Comparison of ENCODE assay signal across 9 mouse cellular contexts in the genomic region with DNA sequence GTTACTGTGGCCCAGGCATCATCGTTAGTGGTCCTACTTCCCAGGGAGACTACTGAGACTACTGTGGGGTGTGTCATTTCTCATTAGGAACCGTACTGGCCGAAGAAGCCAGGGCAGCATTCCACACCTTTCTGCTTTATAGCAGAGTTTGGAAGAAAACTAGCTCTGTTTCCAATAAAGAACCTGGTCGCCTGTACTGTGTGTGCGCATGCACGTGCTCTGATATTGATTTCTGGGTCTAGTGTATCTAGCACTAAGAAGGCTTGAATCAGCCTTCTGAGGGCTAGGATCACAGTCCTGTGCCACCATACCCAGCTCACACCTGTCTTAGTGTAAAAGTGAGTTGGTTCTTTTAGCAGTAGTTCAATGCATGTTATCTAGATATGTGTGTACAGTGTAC. TPM values are rescaled to one million over a fixed set of nuclear protein-coding genes. Genes with fewer than 3 reads are reported as not detected.
DNase-seq lines count a peak whose midpoint lies in the region; ATAC-seq and TF ChIP-seq lines count a peak whose summit lies in the region.
"Had no signal": no experiment of that assay in that cellular context is flagged by ENCODE, and none has a peak within 500 bp of the region (broad histone marks: within the 10 kb centered on the region; RNA-seq: fewer than 3 reads in every experiment).

No protein-coding gene starts in this region.

- H3K27ac ChIP-seq in kidney, adult 2 months (ENCODE audit: insufficient read depth, low read depth, low read length), result no peak overlapping the region
- H3K27ac ChIP-seq in embryonic facial prominence, embryonic 10.5 days (replicated peaks), result no peak overlapping the region; the same call in 1 of the 2 replicates
- H3K27ac ChIP-seq in hindbrain, embryonic 16.5 days (ENCODE audit: low read depth, low read length), result no peak overlapping the region
- H3K27ac ChIP-seq in midbrain, embryonic 15.5 days, result no peak overlapping the region

- H3K4me2 ChIP-seq in hindbrain, embryonic 16.5 days (ENCODE audit: low read length), result peak overlapping the region; percentile 97
- H3K4me2 ChIP-seq in midbrain, embryonic 15.5 days, result peak overlapping the region; percentile 89

- no peak for DNase-seq in kidney, adult 2 months
- DNase-seq in kidney, postnatal 36 days, result no peak
- no peak for DNase-seq in embryonic facial prominence, embryonic 10.5 days (ENCODE audit: low spot score)
- DNase-seq in thymus, postnatal 25 days, result no peak
- no peak for DNase-seq in cerebellum, adult 9-11 months
- no peak for DNase-seq in testis, postnatal 10 days (ENCODE audit: low spot score)
- DNase-seq: left cerebral cortex, postnatal 4 days had no signal

- H3K4me3 ChIP-seq in kidney, adult 2 months (ENCODE audit: insufficient read depth, low read depth, low read length), result peak overlapping the region; percentile 81
- peak overlapping the region; percentile 89 for H3K4me3 ChIP-seq in embryonic facial prominence, embryonic 10.5 days
- H3K4me3 ChIP-seq in hindbrain, embryonic 16.5 days (ENCODE audit: low read length), result peak overlapping the region; percentile 96
- H3K4me3 ChIP-seq in midbrain, embryonic 15.5 days, result peak overlapping the region; percentile 76

- H3K27me3 ChIP-seq in kidney, adult 2 months (replicated peaks; ENCODE audit: control insufficient read depth, insufficient read depth, low read length), result no peaks in the 10 kb centered on the region
- no peaks in the 10 kb centered on the region for H3K27me3 ChIP-seq in embryonic facial prominence, embryonic 10.5 days (replicated peaks; ENCODE audit: low read depth, poor library complexity, severe bottlenecking)
- no peaks in the 10 kb centered on the region for H3K27me3 ChIP-seq in hindbrain, embryonic 16.5 days (replicated peaks; ENCODE audit: control insufficient read depth, insufficient read depth, low read length)
- H3K27me3 ChIP-seq in midbrain, embryonic 15.5 days (replicated peaks), result no peaks in the 10 kb centered on the region

- WGBS in kidney, adult 2 months, result 47% methylated on average over 6 of the region's 6 CpGs
- WGBS in embryonic facial prominence, embryonic 10.5 days, result 75% methylated on average over 6 of the region's 6 CpGs
- 76% methylated on average over 6 of the region's 6 CpGs for WGBS in hindbrain, embryonic 16.5 days
- 73% methylated on average over 6 of the region's 6 CpGs for WGBS in midbrain, embryonic 15.5 days

- H3K36me3 ChIP-seq in kidney, adult 2 months (ENCODE audit: control insufficient read depth, insufficient read depth, low read length), result no peaks in the 10 kb centered on the region
- peaks cover 44% of the 10 kb centered on the region for H3K36me3 ChIP-seq in embryonic facial prominence, embryonic 10.5 days (replicated peaks)
- peaks cover 29% of the 10 kb centered on the region for H3K36me3 ChIP-seq in hindbrain, embryonic 16.5 days (ENCODE audit: control insufficient read depth, insufficient read depth, low read length)
- H3K36me3 ChIP-seq in midbrain, embryonic 15.5 days (replicated peaks), result peaks cover 33% of the 10 kb centered on the region

- H3K9ac ChIP-seq in hindbrain, embryonic 16.5 days (ENCODE audit: low read depth, low read length), result peak overlapping the region; percentile 98
- peak overlapping the region; percentile 81 for H3K9ac ChIP-seq in midbrain, embryonic 15.5 days

- no peaks in the 10 kb centered on the region for H3K9me3 ChIP-seq in embryonic facial prominence, embryonic 10.5 days
- H3K9me3 ChIP-seq in hindbrain, embryonic 16.5 days (ENCODE audit: control insufficient read depth, low read length), result no peaks in the 10 kb centered on the region
- H3K9me3 ChIP-seq in midbrain, embryonic 15.5 days, result no peaks in the 10 kb centered on the region

- peaks cover 8% of the 10 kb centered on the region for H3K4me1 ChIP-seq in kidney, adult 2 months (ENCODE audit: control insufficient read depth, insufficient read depth, low read length)
- H3K4me1 ChIP-seq in embryonic facial prominence, embryonic 10.5 days, result peaks cover 27% of the 10 kb centered on the region
- peaks cover 22% of the 10 kb centered on the region for H3K4me1 ChIP-seq in hindbrain, embryonic 16.5 days (ENCODE audit: control insufficient read depth, insufficient read depth, low read depth, low read length)
- peaks cover 25% of the 10 kb centered on the region for H3K4me1 ChIP-seq in midbrain, embryonic 15.5 days

- no peak for ATAC-seq in hindbrain, embryonic 16.5 days
- no peak for ATAC-seq in midbrain, embryonic 15.5 days (replicated peaks)

- no peak for TF ChIP-seq POLR2A in kidney, adult 2 months (IDR thresholded peaks at IDR 0.05; ENCODE audit: low read depth, low read length)

- no peak for TF ChIP-seq CTCF in kidney, adult 2 months (conservative IDR thresholded peaks at IDR 0.05; ENCODE audit: insufficient read depth, insufficient read length, low read depth, low read length)

RNA-seq across cellular contexts. Expression of a gene that starts 1.1 kb away (rescaled TPM):
- 195 and 198 TPM in 2 replicates for polyA plus RNA-seq in kidney, adult 2 months (2012; rRNA removed)
- 310 and 316 TPM in 2 replicates for polyA plus RNA-seq in embryonic facial prominence, embryonic 10.5 days (2016; fragmentation: Nextera tagmentation; extraction: Ambion mirVana)
- polyA plus RNA-seq in hindbrain, embryonic 16.5 days (2015; fragmentation: Nextera tagmentation; extraction: Ambion mirVana), result 384 and 413 TPM in 2 replicates
- 352 and 378 TPM in 2 replicates for polyA plus RNA-seq in midbrain, embryonic 15.5 days (2015; fragmentation: Nextera tagmentation; extraction: Ambion mirVana)

RNA-seq across cellular contexts. Expression of a gene that starts 12.0 kb away (rescaled TPM):
- polyA plus RNA-seq in kidney, adult 2 months (2012; rRNA removed), result 14.8 and 15.3 TPM in 2 replicates
- polyA plus RNA-seq in embryonic facial prominence, embryonic 10.5 days (2016; fragmentation: Nextera tagmentation; extraction: Ambion mirVana), result 39.9 and 40.1 TPM in 2 replicates
- polyA plus RNA-seq in hindbrain, embryonic 16.5 days (2015; fragmentation: Nextera tagmentation; extraction: Ambion mirVana), result 16.8 and 17.8 TPM in 2 replicates
- polyA plus RNA-seq in midbrain, embryonic 15.5 days (2015; fragmentation: Nextera tagmentation; extraction: Ambion mirVana), result 18.9 and 21.2 TPM in 2 replicates

RNA-seq across cellular contexts. Expression of a gene that starts 15.9 kb away (rescaled TPM):
- polyA plus RNA-seq in kidney, adult 2 months (2012; rRNA removed), result 1.3 and 2.3 TPM in 2 replicates
- 1.9 and 7.7 TPM in 2 replicates for polyA plus RNA-seq in embryonic facial prominence, embryonic 10.5 days (2016; fragmentation: Nextera tagmentation; extraction: Ambion mirVana)
- 1.8 and 3.7 TPM in 2 replicates for polyA plus RNA-seq in hindbrain, embryonic 16.5 days (2015; fragmentation: Nextera tagmentation; extraction: Ambion mirVana)
- 4.7 and 4.8 TPM in 2 replicates for polyA plus RNA-seq in midbrain, embryonic 15.5 days (2015; fragmentation: Nextera tagmentation; extraction: Ambion mirVana)

RNA-seq across cellular contexts. Expression of a gene that starts 16.2 kb away (rescaled TPM):
- polyA plus RNA-seq in kidney, adult 2 months (2012; rRNA removed), result 74.9 and 92.3 TPM in 2 replicates
- polyA plus RNA-seq in embryonic facial prominence, embryonic 10.5 days (2016; fragmentation: Nextera tagmentation; extraction: Ambion mirVana), result 146 and 155 TPM in 2 replicates
- 164 and 178 TPM in 2 replicates for polyA plus RNA-seq in hindbrain, embryonic 16.5 days (2015; fragmentation: Nextera tagmentation; extraction: Ambion mirVana)
- 155 and 162 TPM in 2 replicates for polyA plus RNA-seq in midbrain, embryonic 15.5 days (2015; fragmentation: Nextera tagmentation; extraction: Ambion mirVana)

RNA-seq across cellular contexts. Expression of a gene that starts 22.8 kb away (rescaled TPM):
- polyA plus RNA-seq in kidney, adult 2 months (2012; rRNA removed), result 0.36 and 0.62 TPM in 2 replicates
- 0.05 and 0.16 TPM in 2 replicates for polyA plus RNA-seq in embryonic facial prominence, embryonic 10.5 days (2016; fragmentation: Nextera tagmentation; extraction: Ambion mirVana)
- polyA plus RNA-seq in hindbrain, embryonic 16.5 days (2015; fragmentation: Nextera tagmentation; extraction: Ambion mirVana), result 12.0 and 15.1 TPM in 2 replicates
- 13.8 and 14.1 TPM in 2 replicates for polyA plus RNA-seq in midbrain, embryonic 15.5 days (2015; fragmentation: Nextera tagmentation; extraction: Ambion mirVana)
